Mouse (Mus musculus) embryonic facial prominence, embryonic 11.5 days (tissue): ENCODE measurements around the gene Galnt2. TPM values are rescaled to one million over a fixed set of nuclear protein-coding genes. Genes with fewer than 3 reads are reported as not detected.

Experiments used
- ATAC-seq: fragments of 200-750 bp; cut with Nextera tagmentation; replicated peaks from 2 replicates; pipeline ENCODE4 v1.8.0; 2017; ENCODE audit warnings: low read depth; ENCODE audit not compliant: insufficient number of reproducible peaks, low FRiP score, low TSS enrichment
- DNase-seq: peaks from one replicate; pipeline ENCODE4 v3.0.0-alpha.2; 2015; ENCODE audit warnings: low spot score
- H3K27ac ChIP-seq: fragments of 300-500 bp; sonication (generic); replicated peaks from 2 replicates; pipeline ENCODE4 v1.5.1; 2014; ENCODE audit warnings: mild to moderate bottlenecking, low read depth, low read length, control low read depth
- H3K27me3 ChIP-seq: fragments of 300-500 bp; sonication (generic); 2 replicates; pipeline ENCODE4 v1.6.1; 2014; ENCODE audit warnings: mild to moderate bottlenecking, low read length, moderate library complexity, mixed read lengths; ENCODE audit not compliant: control insufficient read depth, insufficient read depth
- H3K36me3 ChIP-seq: fragments of 300-500 bp; sonication (generic); replicated peaks from 2 replicates; pipeline ENCODE4 v1.6.1; 2014; ENCODE audit warnings: low read depth, mild to moderate bottlenecking, low read length, moderate library complexity, mixed read lengths; ENCODE audit not compliant: control insufficient read depth, insufficient read depth
- H3K4me1 ChIP-seq: fragments of 300-500 bp; sonication (generic); 2 replicates; pipeline ENCODE4 v1.6.1; 2014; ENCODE audit warnings: low read length, mixed read lengths; ENCODE audit not compliant: control insufficient read depth, insufficient read depth
- H3K4me2 ChIP-seq: fragments of 300-500 bp; sonication (generic); 2 replicates; pipeline ENCODE4 v1.6.1; 2014; ENCODE audit warnings: low read depth, mild to moderate bottlenecking, control low read depth, low read length, moderate library complexity
- H3K4me3 ChIP-seq: fragments of 300-500 bp; sonication (generic); 2 replicates; pipeline ENCODE4 v1.5.1; 2014; ENCODE audit warnings: low read depth, low read length, control low read depth
- H3K9ac ChIP-seq: fragments of 300-500 bp; sonication (generic); replicated peaks from 2 replicates; pipeline ENCODE4 v1.6.1; 2014; ENCODE audit warnings: mild to moderate bottlenecking, control low read depth, low read length
- H3K9me3 ChIP-seq: fragments of 300-500 bp; sonication (generic); replicated peaks from 2 replicates; pipeline ENCODE4 v1.6.1; 2016; ENCODE audit warnings: mild to moderate bottlenecking, low read length, inconsistent platforms, mixed read lengths; ENCODE audit not compliant: control insufficient read depth
- WGBS: fragments of 180-500 bp; shearing (Covaris S2); extraction: QIAGEN DNeasy Blood & Tissue Kit; methylation state at CpG from one replicate; pipeline ENCODE4 v1.1.7; 2014; 5-methylcytosine and 5-hydroxymethylcytosine counted together
- polyA plus RNA-seq: library from polyadenylated mRNA; unstranded; fragments of >200 nt; fragmentation: Nextera tagmentation; extraction: Ambion mirVana; gene quantifications from 2 replicates; pipeline ENCODE4 v1.2.1, GENCODE M21; 2014

Gene Galnt2
- polyA plus RNA-seq, 1 experiment from 2014 or later, result 54.7 TPM

DNA sequence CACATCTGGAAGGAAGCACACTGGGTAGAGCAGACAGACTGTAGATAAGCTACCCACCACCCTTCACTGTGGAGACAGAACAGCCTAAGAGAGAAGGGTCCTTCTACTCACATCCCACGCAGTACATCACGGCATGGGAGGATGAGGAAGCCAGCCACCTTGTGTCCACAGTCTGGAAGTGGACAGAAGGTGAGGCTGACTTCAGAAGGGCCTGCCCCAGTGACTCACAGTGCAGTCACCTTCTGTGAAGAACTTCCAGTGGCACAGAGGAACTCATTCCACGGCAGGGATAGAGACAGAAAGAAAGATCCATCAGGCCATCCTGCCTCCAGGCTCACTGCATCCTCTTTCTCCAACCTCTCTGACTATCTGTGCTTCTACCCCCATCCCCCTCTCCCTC is 108.6 kb downstream of the Galnt2 start:
- Histone ChIP-seq H3K27ac (no peak overlapping the region), H3K9me3 (no peaks in the 10 kb centered on the region), H3K36me3 (no peaks in the 10 kb centered on the region; the same call in 1 of the 2 replicates), H3K27me3 (no peaks in the 10 kb centered on the region), H3K4me2 (no peak overlapping the region), H3K4me3 (no peak overlapping the region), H3K9ac (no peak overlapping the region), H3K4me1 (no peaks in the 10 kb centered on the region)
- WGBS, result 89% methylated on average over 3 of the region's 3 CpGs
- ATAC-seq, result no peak
- DNase-seq, result no peak

DNA sequence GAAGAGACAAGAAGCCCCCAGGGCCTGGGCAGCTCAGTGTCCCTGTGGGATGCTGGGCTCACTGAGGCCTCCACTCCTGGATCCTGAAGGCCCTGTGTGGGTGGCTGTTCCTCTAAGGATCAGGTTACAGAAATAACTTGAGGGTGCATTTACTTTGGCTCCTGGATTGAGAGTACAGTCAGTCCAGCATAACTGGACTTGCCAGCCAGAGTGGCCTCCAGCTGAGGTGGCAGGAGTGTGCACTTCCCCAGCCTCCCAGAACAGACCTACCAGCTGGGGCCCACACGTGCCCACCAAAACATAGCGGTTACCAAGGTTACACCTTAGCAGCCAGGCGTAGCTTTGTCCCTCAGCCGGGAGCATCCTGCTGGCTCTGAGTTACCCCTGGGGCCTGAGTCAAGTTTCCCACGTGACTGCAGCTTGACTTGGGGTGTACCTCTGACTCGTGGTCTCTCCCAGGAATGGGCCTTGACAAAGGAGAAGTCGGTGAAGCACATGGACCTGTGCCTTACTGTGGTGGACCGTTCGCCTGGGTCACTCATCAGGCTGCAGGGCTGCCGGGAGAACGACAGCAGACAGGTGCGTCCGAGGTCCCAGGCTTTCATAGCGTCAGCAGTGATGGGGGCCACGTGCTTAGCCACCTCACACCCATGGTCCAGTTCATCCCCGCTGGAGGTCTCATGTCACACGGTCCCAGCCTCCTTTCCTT is 109.3 kb downstream of the Galnt2 start:
- no peak overlapping the region for H3K27ac ChIP-seq
- 63% methylated on average over 17 of the region's 17 CpGs for WGBS
- H3K9ac ChIP-seq, result no peak overlapping the region
- H3K36me3 ChIP-seq, result no peaks in the 10 kb centered on the region; the same call in 1 of the 2 replicates
- no peak overlapping the region for H3K4me2 ChIP-seq
- ATAC-seq (no peak), DNase-seq (no peak)
- H3K4me1 ChIP-seq, result no peaks in the 10 kb centered on the region
- H3K4me3 ChIP-seq, result no peak overlapping the region
- H3K27me3 ChIP-seq, result no peaks in the 10 kb centered on the region
- no peaks in the 10 kb centered on the region for H3K9me3 ChIP-seq

- ATAC-seq (no peak), DNase-seq (no peak)
- Histone ChIP-seq H3K9ac (no peak overlapping the region), H3K36me3 (no peaks in the 10 kb centered on the region; the same call in 1 of the 2 replicates), H3K9me3 (no peaks in the 10 kb centered on the region), H3K4me2 (no peak overlapping the region), H3K27me3 (no peaks in the 10 kb centered on the region), H3K4me3 (no peak overlapping the region), H3K27ac (no peak overlapping the region), H3K4me1 (no peaks in the 10 kb centered on the region)
- 90% methylated on average over 15 of the region's 15 CpGs for WGBS
These were observed 112.0 kb downstream of the Galnt2 start for GRCm38 (mm10) chr8:124343151-124343550.

- Histone ChIP-seq H3K27me3 (no peaks in the 10 kb centered on the region), H3K4me2 (no peak overlapping the region), H3K27ac (no peak overlapping the region), H3K4me1 (no peaks in the 10 kb centered on the region), H3K36me3 (no peaks in the 10 kb centered on the region; the same call in 1 of the 2 replicates), H3K4me3 (no peak overlapping the region), H3K9me3 (no peaks in the 10 kb centered on the region), H3K9ac (no peak overlapping the region)
- 92% methylated on average over 12 of the region's 12 CpGs for WGBS
- ATAC-seq (no peak), DNase-seq (no peak)
These were observed 112.8 kb downstream of the Galnt2 start for GRCm38 (mm10) chr8:124343991-124344390.

- Histone ChIP-seq H3K36me3 (no peaks in the 10 kb centered on the region; the same call in 1 of the 2 replicates), H3K4me3 (no peak overlapping the region), H3K4me2 (no peak overlapping the region), H3K27ac (no peak overlapping the region), H3K4me1 (no peaks in the 10 kb centered on the region), H3K27me3 (no peaks in the 10 kb centered on the region), H3K9ac (no peak overlapping the region), H3K9me3 (no peaks in the 10 kb centered on the region)
- ATAC-seq, result no peak
- no peak for DNase-seq
- 86% methylated on average over 10 of the region's 10 CpGs for WGBS
These were observed 113.9 kb downstream of the Galnt2 start for GRCm38 (mm10) chr8:124345098-124345497.

- Histone ChIP-seq H3K4me1 (no peaks in the 10 kb centered on the region), H3K27me3 (no peaks in the 10 kb centered on the region), H3K4me3 (no peak overlapping the region), H3K4me2 (no peak overlapping the region), H3K9ac (no peak overlapping the region), H3K9me3 (no peaks in the 10 kb centered on the region), H3K36me3 (no peaks in the 10 kb centered on the region; the same call in 1 of the 2 replicates), H3K27ac (no peak overlapping the region)
- WGBS, result 40% methylated on average over 19 of the region's 19 CpGs
- ATAC-seq, result 0 out of 2 replicates have a peak, but pooled peaks have one; percentile 37
- DNase-seq, result peak; percentile 78
These were observed 115.8 kb downstream of the Galnt2 start for GRCm38 (mm10) chr8:124346852-124347523.

DNA sequence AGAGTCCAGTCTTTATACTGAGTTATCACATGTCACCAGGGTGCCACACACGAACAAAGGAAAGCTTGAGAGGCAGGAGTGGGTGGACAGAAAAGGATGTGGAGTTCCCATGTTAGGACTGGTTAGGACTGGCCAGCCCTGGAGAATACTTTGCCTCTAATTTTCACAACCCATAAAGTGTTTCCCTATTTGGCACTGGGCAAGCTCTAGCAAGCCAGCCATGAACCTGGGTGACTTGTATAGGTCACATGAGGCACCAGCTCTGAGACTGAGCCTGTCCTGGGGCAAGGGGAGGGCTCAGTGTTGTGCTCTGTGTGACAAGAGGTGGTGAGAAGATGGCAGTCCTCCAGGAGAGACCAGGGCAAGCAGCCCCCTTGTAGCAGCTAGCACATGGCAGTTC is 116.9 kb downstream of the Galnt2 start:
- no peak overlapping the region for H3K27ac ChIP-seq

DNA sequence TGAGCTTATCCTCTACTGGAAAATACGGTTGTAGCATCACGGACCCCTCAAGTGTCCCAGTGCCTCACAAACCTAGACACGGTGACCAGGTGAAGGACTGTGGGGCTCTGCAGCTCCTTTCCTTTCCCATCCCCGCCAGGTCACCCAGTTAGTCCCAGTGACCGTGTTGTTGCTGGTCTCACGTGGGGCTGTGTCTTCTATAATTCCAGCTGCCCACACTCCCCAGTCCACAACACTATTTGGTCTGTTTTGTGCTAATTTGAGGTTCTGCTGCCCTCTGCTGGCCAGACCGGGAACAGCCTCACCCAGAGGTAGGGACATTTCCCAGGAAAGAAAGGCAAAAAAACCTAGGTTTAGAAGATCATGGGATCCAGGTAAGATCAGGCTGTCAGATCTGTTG is 118.5 kb downstream of the Galnt2 start:
- DNase-seq (peak; percentile 81), ATAC-seq (no peak)
- H3K4me2 ChIP-seq, result no peak overlapping the region
- no peaks in the 10 kb centered on the region for H3K27me3 ChIP-seq
- H3K27ac ChIP-seq, result no peak overlapping the region
- no peak overlapping the region for H3K4me3 ChIP-seq
- H3K4me1 ChIP-seq, result no peaks in the 10 kb centered on the region
- WGBS, result 37% methylated on average over 7 of the region's 7 CpGs
- no peak overlapping the region for H3K9ac ChIP-seq
- no peaks in the 10 kb centered on the region for H3K36me3 ChIP-seq
- no peaks in the 10 kb centered on the region for H3K9me3 ChIP-seq

More for the DNA sequence above, 116.9 kb downstream of the Galnt2 start:
- H3K4me2 ChIP-seq, result no peak overlapping the region
- WGBS, result 33% methylated on average over 1 of the region's 1 CpGs
- ATAC-seq (no peak), DNase-seq (no peak)
- H3K9me3 ChIP-seq, result no peaks in the 10 kb centered on the region
- H3K9ac ChIP-seq, result no peak overlapping the region
- H3K36me3 ChIP-seq, result no peaks in the 10 kb centered on the region; the same call in 1 of the 2 replicates
- H3K4me3 ChIP-seq, result no peak overlapping the region
- H3K4me1 ChIP-seq, result no peaks in the 10 kb centered on the region
- no peaks in the 10 kb centered on the region for H3K27me3 ChIP-seq
